Mouse (Mus musculus): Measurements from ENCODE around the gene Hikeshi.

DNA sequence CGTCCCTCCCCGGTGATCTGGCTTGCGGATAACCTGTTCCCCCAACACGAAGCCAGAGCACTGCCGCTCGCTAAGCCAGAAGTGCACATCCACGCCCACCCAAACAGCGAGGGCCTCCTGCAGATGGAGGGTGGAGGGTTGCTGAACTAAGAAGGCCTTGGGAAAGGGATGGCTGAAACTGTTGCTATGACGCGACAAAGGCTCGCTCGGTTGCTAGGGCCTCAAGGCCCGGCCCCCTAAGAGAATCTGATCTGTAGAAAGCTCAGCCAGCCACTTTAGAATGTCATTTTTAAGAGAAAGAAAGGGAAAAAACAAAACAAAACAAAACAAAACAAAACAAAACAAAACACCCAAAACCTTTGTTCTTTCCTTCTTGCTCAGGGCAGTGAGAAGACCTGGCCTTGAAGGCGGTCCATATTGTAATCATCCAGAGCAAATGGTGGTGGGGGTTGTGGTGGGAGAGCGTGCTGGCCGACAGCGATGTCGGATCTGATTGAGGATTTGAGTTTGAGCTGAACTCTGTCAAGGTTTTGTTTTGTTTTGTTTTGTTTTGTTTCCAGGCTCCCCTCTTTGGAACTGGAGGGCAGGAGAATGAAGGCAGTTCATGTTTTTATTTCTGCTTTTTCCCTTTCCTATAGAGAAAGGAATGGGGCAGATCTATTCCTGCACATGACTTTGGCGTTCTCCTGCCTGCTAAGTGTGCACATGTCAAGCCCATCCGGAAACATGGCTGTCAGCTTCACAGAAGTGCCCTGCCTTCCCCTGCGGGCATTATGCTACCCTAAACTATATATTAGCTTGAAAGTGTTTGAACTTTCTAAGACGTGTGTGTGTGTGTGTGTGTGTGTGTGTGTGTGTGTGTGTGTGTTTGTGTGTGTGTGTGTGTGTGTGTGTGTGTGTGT, 37.3 kb downstream of the Hikeshi start, which contains the start of gene Ccdc81:
- TF ChIP-seq CTCF (IDR thresholded peaks at IDR 0.05) (no peak), POLR2A (IDR thresholded peaks at IDR 0.05; ENCODE audit: insufficient read depth, low read depth, low read length) (no peak)

Measured in heart, adult 2 months (tissue).